Mouse (Mus musculus) limb, embryonic 14.5 days (tissue): ENCODE data around the gene Trim26. TPM values are rescaled to one million over a fixed set of nuclear protein-coding genes. Genes with fewer than 3 reads are reported as not detected.
A peak's percentile ranks its signal among the peaks of the same experiment; 100 is the strongest.
"Not testable (repeated sequence)": the region's sequence is repeated elsewhere in the genome, so short reads cannot be mapped to it uniquely, and the experiment has no call there.

Experiments used
- ATAC-seq: fragments of 200-750 bp; cut with Nextera tagmentation; 2 replicates; pipeline ENCODE4 v1.8.0; 2017; ENCODE audit warnings: low read depth, moderate number of reproducible peaks, moderate TSS enrichment; ENCODE audit not compliant: low FRiP score
- DNase-seq: peaks from one replicate; pipeline ENCODE4 v3.0.0-alpha.2; 2015; ENCODE audit warnings: low spot score
- H3K27ac ChIP-seq: fragments of 300-500 bp; sonication (generic); replicated peaks from 2 replicates; pipeline ENCODE4 v1.5.1; 2014; ENCODE audit warnings: low read depth, mild to moderate bottlenecking, low read length, moderate library complexity, mixed read lengths
- H3K27me3 ChIP-seq: fragments of 300-500 bp; sonication (generic); 2 replicates; pipeline ENCODE4 v1.6.1; 2014; ENCODE audit warnings: low read length, mixed read lengths; ENCODE audit not compliant: control insufficient read depth, insufficient read depth
- H3K36me3 ChIP-seq: fragments of 300-500 bp; sonication (generic); 2 replicates; pipeline ENCODE4 v1.6.1; 2014; ENCODE audit warnings: mild to moderate bottlenecking, low read length, moderate library complexity, mixed read lengths; ENCODE audit not compliant: control insufficient read depth, insufficient read depth
- H3K4me1 ChIP-seq: fragments of 300-500 bp; sonication (generic); 2 replicates; pipeline ENCODE4 v1.6.1; 2014; ENCODE audit warnings: antibody characterized with exemption, low read length, mixed read lengths; ENCODE audit not compliant: control insufficient read depth, insufficient read depth
- H3K4me2 ChIP-seq: fragments of 300-500 bp; sonication (generic); replicated peaks from 2 replicates; pipeline ENCODE4 v1.6.1; 2014; ENCODE audit warnings: low read depth, mild to moderate bottlenecking, low read length, moderate library complexity; ENCODE audit not compliant: severe bottlenecking
- H3K4me3 ChIP-seq: fragments of 300-500 bp; sonication (generic); replicated peaks from 2 replicates; pipeline ENCODE4 v1.5.1; 2014; ENCODE audit warnings: low read length
- H3K9ac ChIP-seq: fragments of 300-500 bp; sonication (generic); 2 replicates; pipeline ENCODE4 v1.6.1; 2014; ENCODE audit warnings: mild to moderate bottlenecking, low read depth, low read length, moderate library complexity; ENCODE audit not compliant: severe bottlenecking
- H3K9me3 ChIP-seq: fragments of 300-500 bp; sonication (generic); 2 replicates; pipeline ENCODE4 v1.6.1; 2016; ENCODE audit warnings: low read length; ENCODE audit not compliant: control insufficient read depth
- POLR2A ChIP-seq: fragments of 200-500 bp; IDR thresholded peaks from 2 replicates; pipeline ENCODE4 v1.8.0; 2012; ENCODE audit warnings: inconsistent platforms, mild to moderate bottlenecking, moderate library complexity, borderline replicate concordance; ENCODE audit not compliant: insufficient read depth, insufficient read length; ENCODE audit errors: extremely low read depth
- WGBS: fragments of 180-500 bp; shearing (Covaris S2); extraction: QIAGEN DNeasy Blood & Tissue Kit; methylation state at CpG from one replicate; pipeline ENCODE4 v1.1.7; 2014; 5-methylcytosine and 5-hydroxymethylcytosine counted together
- polyA plus RNA-seq, 2 experiments: library from polyadenylated mRNA; depleted of rRNA in 1 of 2; stranded (reverse) in 1 of 2; unstranded in 1 of 2; fragments of >200 nt; fragmentation: Nextera tagmentation in 1 of 2; extraction: Ambion mirVana in 1 of 2; gene quantifications; 2 replicates each; pipeline versions ENCODE4 v1.2.1 to v1.2.3; 2012 to 2014

Trim26 gene
- polyA plus RNA-seq (2012; rRNA removed) (41.0 and 43.5 TPM in 2 replicates), polyA plus RNA-seq (2014; fragmentation: Nextera tagmentation; extraction: Ambion mirVana) (33.9 and 38.1 TPM in 2 replicates)

DNA sequence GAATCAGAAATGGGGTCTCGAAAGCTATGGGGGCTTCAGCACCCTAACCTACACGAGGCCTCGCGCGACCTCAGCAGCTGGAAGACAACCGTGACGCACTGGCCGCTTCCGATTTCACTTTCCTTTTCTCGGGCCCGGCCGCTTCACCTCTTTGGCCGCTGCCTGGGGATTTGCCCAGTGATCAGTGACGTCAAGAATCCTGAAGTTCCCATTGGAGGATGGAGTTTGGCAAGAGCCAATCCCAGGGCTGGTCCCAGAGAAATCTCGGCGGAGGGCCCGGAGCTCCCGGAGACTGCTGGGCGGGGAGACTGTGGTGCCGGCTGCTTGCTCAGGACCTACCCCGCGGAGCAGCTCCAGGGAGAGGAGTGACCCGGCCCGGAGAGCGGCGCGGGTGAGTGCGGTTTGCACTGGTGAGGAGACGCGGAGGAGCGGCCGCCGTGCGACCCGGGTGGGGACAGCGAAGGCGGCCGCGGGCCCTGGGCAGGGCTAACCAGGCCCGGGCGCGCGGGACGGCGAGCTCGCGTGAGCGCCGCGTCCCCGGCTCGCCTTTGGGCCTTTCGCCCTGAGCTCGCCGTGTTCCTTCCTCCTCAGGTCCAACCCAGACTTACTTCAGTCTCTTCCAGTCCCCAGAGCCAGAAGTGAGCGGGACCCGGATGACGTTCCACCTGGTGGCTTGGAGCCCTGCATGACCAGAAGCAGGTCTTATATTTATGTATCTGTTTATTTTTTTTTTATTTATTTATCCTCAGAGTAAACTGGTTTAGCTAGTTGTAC, at the start of gene Trim26:
Gene Trim26 (plus strand): TSS at position 261 of the 774 bp plus-strand sequence.
- H3K27ac ChIP-seq: peak within 1 kb of the TSS; percentile 95
- H3K9ac ChIP-seq: peak within 1 kb of the TSS; percentile 90
- peak; percentile 73; the same call in 1 of the 2 replicates for TF ChIP-seq POLR2A
- no peaks in the 10 kb centered on the region for H3K27me3 ChIP-seq
- peaks cover 10% of the 10 kb centered on the region for H3K4me1 ChIP-seq
- H3K4me2 ChIP-seq: peak within 1 kb of the TSS; percentile 64
- H3K4me3 ChIP-seq: peak within 1 kb of the TSS; percentile 77
- H3K36me3 ChIP-seq: peaks cover 5% of the 10 kb centered on the region; the same call in 1 of the 2 replicates
- ATAC-seq (peak; percentile 98), DNase-seq (peak; percentile 96)
- H3K9me3 ChIP-seq: no peaks in the 10 kb centered on the region
- under 1% methylated on average over 39 of the region's 58 CpGs for WGBS

- Histone ChIP-seq H3K4me3 (no peak overlapping the region), H3K9me3 (no peaks in the 10 kb centered on the region), H3K4me2 (no peak overlapping the region), H3K9ac (no peak overlapping the region), H3K36me3 (no peaks in the 10 kb centered on the region), H3K27me3 (no peaks in the 10 kb centered on the region), H3K27ac (no peak overlapping the region), H3K4me1 (no peaks in the 10 kb centered on the region)
- no peak for ATAC-seq
- TF ChIP-seq POLR2A: no peak
- DNase-seq: no peak
- WGBS: 77% methylated on average over 2 of the region's 2 CpGs
Observed at GRCm38 (mm10) chr17:36788351-36788750, 48.6 kb upstream of the Trim26 start.

GRCm38 (mm10) chr17:36788801-36789200, 48.1 kb upstream of the Trim26 start:
- not testable (repeated sequence) for H3K36me3 ChIP-seq, H3K9ac ChIP-seq
- DNase-seq: peak; percentile 76

GRCm38 (mm10) chr17:36799493-36799892, 37.4 kb upstream of the Trim26 start:
- 88% methylated on average over 10 of the region's 10 CpGs for WGBS
- ATAC-seq: no peak

More at GRCm38 (mm10) chr17:36788801-36789200, 48.1 kb upstream of the Trim26 start:
- not testable (repeated sequence) for H3K4me2 ChIP-seq, H3K27me3 ChIP-seq, H3K4me1 ChIP-seq, H3K9me3 ChIP-seq, H3K4me3 ChIP-seq, H3K27ac ChIP-seq
- 0 out of 2 replicates have a peak, but pooled peaks have one; percentile 19 for ATAC-seq

DNA sequence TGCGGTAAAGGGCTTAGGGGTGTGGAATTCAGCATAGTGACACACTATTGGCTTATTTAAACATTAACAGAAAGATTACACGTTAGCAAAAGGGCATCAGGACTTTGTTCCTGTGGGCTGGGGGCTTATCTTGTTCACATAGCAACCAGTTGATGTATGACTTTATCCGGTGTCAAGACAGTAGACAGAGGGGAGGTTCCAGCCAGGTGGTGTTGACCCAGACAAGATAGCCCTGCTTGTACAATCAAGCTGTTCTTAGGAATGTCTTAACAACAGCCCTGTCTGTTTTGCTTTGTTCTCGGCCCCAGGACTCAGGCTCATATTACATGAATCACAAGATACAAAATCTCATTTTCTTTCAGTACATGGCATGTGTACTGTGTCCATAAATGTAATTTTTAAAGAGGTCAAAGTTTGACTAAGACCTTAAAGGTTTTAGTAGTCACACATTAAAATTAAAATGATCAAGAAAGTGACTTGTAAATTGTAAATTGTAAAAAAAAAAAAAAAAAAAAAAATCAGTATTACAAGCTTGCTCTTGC, 36.9 kb upstream of the Trim26 start:
- H3K27ac ChIP-seq, DNase-seq, H3K27me3 ChIP-seq, H3K4me2 ChIP-seq, H3K36me3 ChIP-seq, H3K9ac ChIP-seq, H3K4me1 ChIP-seq, H3K4me3 ChIP-seq, ATAC-seq, H3K9me3 ChIP-seq: not testable (repeated sequence)
- 64% methylated on average over 4 of the region's 4 CpGs for WGBS

More at GRCm38 (mm10) chr17:36799493-36799892, 37.4 kb upstream of the Trim26 start:
- no peaks in the 10 kb centered on the region for H3K9me3 ChIP-seq
- no peak overlapping the region for H3K9ac ChIP-seq
- no peak overlapping the region for H3K4me2 ChIP-seq
- DNase-seq: no peak
- H3K27me3 ChIP-seq: no peaks in the 10 kb centered on the region
- H3K4me3 ChIP-seq: no peak overlapping the region
- H3K27ac ChIP-seq: no peak overlapping the region
- no peaks in the 10 kb centered on the region for H3K36me3 ChIP-seq
- H3K4me1 ChIP-seq: no peaks in the 10 kb centered on the region
- no peak for TF ChIP-seq POLR2A
